Comparison of ENCODE assay signal across 18 mouse cellular contexts in the genomic region with DNA sequence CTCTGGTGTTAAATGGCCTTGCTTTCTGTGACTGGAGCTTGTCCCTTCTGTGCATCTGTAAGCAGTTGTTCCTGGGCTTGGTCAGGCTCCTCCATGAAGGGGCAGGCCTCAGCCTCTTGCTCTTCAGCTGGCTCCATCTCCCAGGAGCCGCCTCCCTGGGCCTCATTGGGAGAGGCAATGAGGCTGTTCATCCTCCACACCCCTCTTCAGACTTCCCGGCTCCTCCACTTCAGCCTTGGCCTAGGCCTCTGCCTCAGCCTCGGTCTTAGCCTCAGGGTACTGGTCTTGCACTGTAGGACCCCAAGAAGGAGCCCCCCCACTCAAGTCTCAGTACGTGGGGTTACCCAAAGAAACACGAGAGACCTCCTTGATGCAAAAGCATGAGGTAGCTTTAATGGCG. TPM values are rescaled to one million over a fixed set of nuclear protein-coding genes. Genes with fewer than 3 reads are reported as not detected.
DNase-seq lines count a peak whose midpoint lies in the region; ATAC-seq lines count a peak whose summit lies in the region.
"Had no signal": no experiment of that assay in that cellular context is flagged by ENCODE, and none has a peak within 500 bp of the region (broad histone marks: within the 10 kb centered on the region; RNA-seq: fewer than 3 reads in every experiment).

No protein-coding gene starts in this region.

- H3K27me3 ChIP-seq in heart, embryonic 16.5 days (ENCODE audit: control insufficient read depth, insufficient read depth, low read length) = no peaks in the 10 kb centered on the region
- no peaks in the 10 kb centered on the region for H3K27me3 ChIP-seq in midbrain, embryonic 13.5 days
- H3K27me3 ChIP-seq in midbrain, embryonic 10.5 days (ENCODE audit: low read depth, poor library complexity, severe bottlenecking) = no peaks in the 10 kb centered on the region
- no peaks in the 10 kb centered on the region for H3K27me3 ChIP-seq in limb, embryonic 15.5 days
- no peaks in the 10 kb centered on the region for H3K27me3 ChIP-seq in forebrain, embryonic 16.5 days (replicated peaks; ENCODE audit: control insufficient read depth, insufficient read depth, low read length)
- H3K27me3 ChIP-seq: hindbrain, embryonic 12.5 days; neural tube, embryonic 15.5 days had no signal

- no peak overlapping the region for H3K4me2 ChIP-seq in heart, embryonic 16.5 days (ENCODE audit: low read depth, low read length)
- H3K4me2 ChIP-seq in midbrain, embryonic 13.5 days (replicated peaks) = no peak overlapping the region
- H3K4me2 ChIP-seq in limb, embryonic 15.5 days = no peak overlapping the region
- H3K4me2 ChIP-seq in forebrain, embryonic 16.5 days (ENCODE audit: low read length) = no peak overlapping the region
- H3K4me2 ChIP-seq: hindbrain, embryonic 12.5 days; neural tube, embryonic 15.5 days had no signal

- peaks cover 13% of the 10 kb centered on the region for H3K9me3 ChIP-seq in heart, embryonic 16.5 days (replicated peaks; ENCODE audit: control insufficient read depth, low read length)
- peaks cover 6% of the 10 kb centered on the region; the same call in 1 of the 2 replicates for H3K9me3 ChIP-seq in midbrain, embryonic 13.5 days
- H3K9me3 ChIP-seq in midbrain, embryonic 10.5 days (replicated peaks) = peaks cover 15% of the 10 kb centered on the region; the same call in 1 of the 2 replicates
- no peaks in the 10 kb centered on the region for H3K9me3 ChIP-seq in limb, embryonic 15.5 days
- no peaks in the 10 kb centered on the region for H3K9me3 ChIP-seq in forebrain, embryonic 16.5 days (ENCODE audit: control insufficient read depth, low read length)
- H3K9me3 ChIP-seq: hindbrain, embryonic 12.5 days had no signal

- peak overlapping the region; percentile 65 for H3K27ac ChIP-seq in heart, embryonic 16.5 days (ENCODE audit: low read length)
- H3K27ac ChIP-seq in midbrain, embryonic 13.5 days = no peak overlapping the region
- H3K27ac ChIP-seq in midbrain, embryonic 10.5 days (replicated peaks) = no peak overlapping the region
- no peak overlapping the region for H3K27ac ChIP-seq in limb, embryonic 15.5 days
- no peak overlapping the region for H3K27ac ChIP-seq in forebrain, embryonic 16.5 days (ENCODE audit: low read length)
- H3K27ac ChIP-seq: hindbrain, embryonic 12.5 days; neural tube, embryonic 15.5 days had no signal

- intact Hi-C loops in heart, postnatal 10 days (cut with DNase I) = no loop called here

- WGBS in heart, embryonic 16.5 days = 74% methylated on average over 6 of the region's 6 CpGs
- 88% methylated on average over 6 of the region's 6 CpGs for WGBS in midbrain, embryonic 13.5 days
- 88% methylated on average over 6 of the region's 6 CpGs for WGBS in midbrain, embryonic 10.5 days
- WGBS in limb, embryonic 15.5 days = 88% methylated on average over 6 of the region's 6 CpGs
- WGBS in forebrain, embryonic 16.5 days = 86% methylated on average over 6 of the region's 6 CpGs

- no peak overlapping the region for H3K9ac ChIP-seq in heart, embryonic 16.5 days (ENCODE audit: low read length)
- H3K9ac ChIP-seq in midbrain, embryonic 13.5 days (replicated peaks) = no peak overlapping the region
- H3K9ac ChIP-seq in limb, embryonic 15.5 days = no peak overlapping the region
- no peak overlapping the region for H3K9ac ChIP-seq in forebrain, embryonic 16.5 days (replicated peaks; ENCODE audit: low read depth, low read length)
- H3K9ac ChIP-seq: hindbrain, embryonic 12.5 days; neural tube, embryonic 15.5 days had no signal

- no peak for DNase-seq in heart, postnatal 10 days
- DNase-seq in midbrain, embryonic 10.5 days (ENCODE audit: low spot score) = no peak
- DNase-seq in urinary bladder, postnatal 25 days (ENCODE audit: low spot score) = peak; percentile 16
- DNase-seq: cerebellum, postnatal 36 days; kidney, adult 9 months; lung, postnatal 36 days; spleen, adult 18-20 months had no signal

- H3K36me3 ChIP-seq in heart, embryonic 16.5 days (ENCODE audit: control insufficient read depth, insufficient read depth) = no peaks in the 10 kb centered on the region
- no peaks in the 10 kb centered on the region for H3K36me3 ChIP-seq in midbrain, embryonic 13.5 days
- no peaks in the 10 kb centered on the region for H3K36me3 ChIP-seq in midbrain, embryonic 10.5 days
- no peaks in the 10 kb centered on the region for H3K36me3 ChIP-seq in limb, embryonic 15.5 days
- H3K36me3 ChIP-seq in forebrain, embryonic 16.5 days (ENCODE audit: control insufficient read depth, insufficient read depth) = no peaks in the 10 kb centered on the region
- H3K36me3 ChIP-seq: hindbrain, embryonic 12.5 days; neural tube, embryonic 15.5 days had no signal

- peaks cover 5% of the 10 kb centered on the region for H3K4me1 ChIP-seq in heart, embryonic 16.5 days (ENCODE audit: control insufficient read depth, insufficient read depth, low read length)
- no peaks in the 10 kb centered on the region for H3K4me1 ChIP-seq in midbrain, embryonic 13.5 days (replicated peaks)
- H3K4me1 ChIP-seq in midbrain, embryonic 10.5 days = no peaks in the 10 kb centered on the region
- no peaks in the 10 kb centered on the region for H3K4me1 ChIP-seq in limb, embryonic 15.5 days
- no peaks in the 10 kb centered on the region for H3K4me1 ChIP-seq in forebrain, embryonic 16.5 days (replicated peaks; ENCODE audit: control insufficient read depth, insufficient read depth, low read length)
- H3K4me1 ChIP-seq: hindbrain, embryonic 12.5 days; neural tube, embryonic 15.5 days had no signal

- no peak overlapping the region for H3K4me3 ChIP-seq in heart, embryonic 16.5 days (ENCODE audit: low read length)
- H3K4me3 ChIP-seq in midbrain, embryonic 13.5 days (replicated peaks) = no peak overlapping the region
- no peak overlapping the region for H3K4me3 ChIP-seq in midbrain, embryonic 10.5 days
- H3K4me3 ChIP-seq in limb, embryonic 15.5 days = no peak overlapping the region
- H3K4me3 ChIP-seq in forebrain, embryonic 16.5 days (replicated peaks; ENCODE audit: low read length) = no peak overlapping the region
- H3K4me3 ChIP-seq: hindbrain, embryonic 12.5 days; neural tube, embryonic 15.5 days had no signal

- 0 out of 2 replicates have a peak, but pooled peaks have one; percentile 19 for ATAC-seq in heart, embryonic 16.5 days (replicated peaks; ENCODE audit: extremely low read depth, insufficient read depth, low FRiP score)
- ATAC-seq in midbrain, embryonic 13.5 days = peak; percentile 58; the same call in 1 of the 2 replicates
- ATAC-seq in limb, embryonic 15.5 days (ENCODE audit: insufficient number of reproducible peaks, low FRiP score, low TSS enrichment, low read depth) = peak; percentile 48; the same call in 1 of the 2 replicates
- ATAC-seq in forebrain, embryonic 16.5 days = no peak
- ATAC-seq: CD4-positive, CD25-positive, alpha-beta regulatory T cell, adult 4 months had no signal

RNA-seq across cellular contexts. Expression of gene Mup5, which starts 20.3 kb away (rescaled TPM):
- polyA plus RNA-seq in heart, embryonic 16.5 days (2015; fragmentation: Nextera tagmentation; extraction: Ambion mirVana) = not detected in 2 replicates
- total RNA-seq in heart, postnatal 10 days (2021) = not detected
- not detected in 2 replicates for polyA plus RNA-seq in midbrain, embryonic 13.5 days (2015; fragmentation: Nextera tagmentation; extraction: Ambion mirVana)
- polyA plus RNA-seq in midbrain, embryonic 10.5 days (2016; fragmentation: Nextera tagmentation; extraction: Ambion mirVana) = not detected in 2 replicates
- not detected in 2 replicates for polyA plus RNA-seq in limb, embryonic 15.5 days (2015; fragmentation: Nextera tagmentation; extraction: Ambion mirVana)
- not detected in 2 replicates for polyA plus RNA-seq in forebrain, embryonic 16.5 days (2015; fragmentation: Nextera tagmentation; extraction: Ambion mirVana)
- total RNA-seq: adrenal gland, postnatal 4 days; layer of hippocampus, postnatal 14 days had no signal
- polyA plus RNA-seq: CD4-positive, CD25-positive, alpha-beta regulatory T cell, adult 4 months; forebrain, embryonic 11.5 days; hindbrain, embryonic 12.5 days; liver, embryonic 16.5 days; neural tube, embryonic 15.5 days had no signal
